Mouse (Mus musculus): ENCODE data around the gene Cby1. TPM values are rescaled to one million over a fixed set of nuclear protein-coding genes. Genes with fewer than 3 reads are reported as not detected.

Gene Cby1
- polyA plus RNA-seq, 1 experiment from 2014 or later = 36.0 TPM

DNA sequence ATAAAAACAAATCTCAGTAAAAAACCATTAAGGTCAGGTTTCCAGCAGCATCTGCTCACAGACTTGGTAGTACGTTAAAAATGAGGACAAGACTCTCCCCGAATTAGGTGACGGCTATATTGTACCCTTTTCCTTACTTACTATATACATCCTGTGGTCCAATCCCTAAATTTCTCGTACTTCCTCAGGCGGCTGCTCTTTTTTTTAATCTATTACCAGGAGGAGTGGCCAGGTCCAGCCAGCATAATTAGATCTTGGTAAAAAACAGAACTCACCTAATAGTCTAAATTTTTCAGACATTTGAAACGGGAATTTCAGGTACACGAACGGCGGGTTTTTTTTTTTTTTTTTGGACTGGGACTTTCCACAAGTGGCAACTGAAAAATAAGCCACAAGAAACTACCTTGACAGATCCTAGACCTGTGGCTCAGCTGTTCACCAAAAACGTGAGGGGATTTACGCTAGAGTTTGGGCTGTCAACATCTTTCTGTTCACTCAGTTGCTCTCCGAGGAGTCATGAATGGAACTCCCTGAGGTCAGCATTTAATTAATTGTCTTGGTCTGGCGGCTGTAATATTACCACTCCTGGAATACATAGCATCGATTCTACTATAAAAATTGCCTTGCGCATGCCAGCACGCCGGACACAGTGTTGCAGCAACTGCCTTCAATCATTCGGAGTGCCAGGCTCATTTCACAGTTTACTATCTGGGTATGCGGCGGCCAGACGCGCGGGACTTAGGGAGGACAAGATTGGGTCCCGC is 30.8 kb downstream of the Cby1 start:
- no peak overlapping the region for H3K9ac ChIP-seq (ENCODE audit: low read length)
- peak overlapping the region; percentile 80 for H3K4me3 ChIP-seq (ENCODE audit: low read depth, low read length)
- no peak overlapping the region for H3K27ac ChIP-seq (ENCODE audit: low read depth)
- DNase-seq (ENCODE audit: low spot score) (no peak), ATAC-seq (replicated peaks; ENCODE audit: low FRiP score, low TSS enrichment, low read depth) (no peak)
- no peaks in the 10 kb centered on the region for H3K9me3 ChIP-seq (ENCODE audit: control insufficient read depth, low read length)
- H3K27me3 ChIP-seq (replicated peaks; ENCODE audit: control insufficient read depth, insufficient read depth, low read length) = no peaks in the 10 kb centered on the region
- peaks cover 10% of the 10 kb centered on the region; the same call in 1 of the 2 replicates for H3K36me3 ChIP-seq (ENCODE audit: control insufficient read depth, insufficient read depth, low read length)
- WGBS = 12% methylated on average over 24 of the region's 24 CpGs
- peaks cover 35% of the 10 kb centered on the region for H3K4me1 ChIP-seq (replicated peaks; ENCODE audit: control insufficient read depth, insufficient read depth, low read length)
- H3K4me2 ChIP-seq (ENCODE audit: low read length) = peak overlapping the region; percentile 98

DNA sequence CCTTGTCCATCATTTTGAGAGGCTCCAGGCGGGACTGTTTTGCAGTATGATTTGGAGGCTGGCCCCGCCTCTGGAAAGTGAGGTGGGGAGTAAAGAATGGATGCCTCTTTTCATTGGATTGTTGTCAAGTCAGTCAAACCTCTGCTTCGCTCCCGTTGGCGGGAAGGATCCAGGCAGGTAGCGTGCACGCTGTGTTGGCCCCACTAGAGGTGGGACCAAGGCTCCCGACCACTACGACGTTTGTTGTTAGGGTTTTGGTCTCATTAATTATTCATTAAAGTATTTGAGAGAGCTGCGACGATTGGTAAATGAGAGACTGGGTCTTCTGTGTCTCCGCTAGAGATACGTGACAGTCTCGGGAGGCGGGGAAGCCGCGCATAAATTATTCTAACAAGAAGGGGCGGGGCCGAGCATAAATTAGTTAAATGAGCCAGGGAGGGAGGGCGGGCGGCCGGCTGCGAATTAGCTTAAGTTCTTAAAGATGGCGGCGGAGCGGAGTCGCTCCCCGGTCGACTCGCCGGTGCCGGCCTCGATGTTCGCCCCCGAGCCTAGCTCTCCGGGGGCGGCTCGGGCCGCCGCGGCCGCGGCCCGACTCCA is 31.5 kb downstream of the Cby1 start, which contains the start of gene Gtpbp1:
TSS of gene Gtpbp1 (plus strand) at position 420 of the 597 bp plus-strand sequence.
- Histone ChIP-seq H3K36me3 (ENCODE audit: control insufficient read depth, insufficient read depth, low read length) (peaks cover 16% of the 10 kb centered on the region), H3K9ac (ENCODE audit: low read length) (peak within 1 kb of the TSS; percentile 88), H3K9me3 (ENCODE audit: control insufficient read depth, low read length) (no peaks in the 10 kb centered on the region), H3K4me1 (replicated peaks; ENCODE audit: control insufficient read depth, insufficient read depth, low read length) (peaks cover 28% of the 10 kb centered on the region), H3K27me3 (replicated peaks; ENCODE audit: control insufficient read depth, insufficient read depth, low read length) (no peaks in the 10 kb centered on the region), H3K4me2 (ENCODE audit: low read length) (peak within 1 kb of the TSS; percentile 98), H3K27ac (ENCODE audit: low read depth) (peak within 1 kb of the TSS; percentile 73), H3K4me3 (ENCODE audit: low read depth, low read length) (peak within 1 kb of the TSS; percentile 80)
- WGBS = under 1% methylated on average over 45 of the region's 45 CpGs
- ATAC-seq (replicated peaks; ENCODE audit: low FRiP score, low TSS enrichment, low read depth) (peak; percentile 96), DNase-seq (ENCODE audit: low spot score) (peak; percentile 93)

DNA sequence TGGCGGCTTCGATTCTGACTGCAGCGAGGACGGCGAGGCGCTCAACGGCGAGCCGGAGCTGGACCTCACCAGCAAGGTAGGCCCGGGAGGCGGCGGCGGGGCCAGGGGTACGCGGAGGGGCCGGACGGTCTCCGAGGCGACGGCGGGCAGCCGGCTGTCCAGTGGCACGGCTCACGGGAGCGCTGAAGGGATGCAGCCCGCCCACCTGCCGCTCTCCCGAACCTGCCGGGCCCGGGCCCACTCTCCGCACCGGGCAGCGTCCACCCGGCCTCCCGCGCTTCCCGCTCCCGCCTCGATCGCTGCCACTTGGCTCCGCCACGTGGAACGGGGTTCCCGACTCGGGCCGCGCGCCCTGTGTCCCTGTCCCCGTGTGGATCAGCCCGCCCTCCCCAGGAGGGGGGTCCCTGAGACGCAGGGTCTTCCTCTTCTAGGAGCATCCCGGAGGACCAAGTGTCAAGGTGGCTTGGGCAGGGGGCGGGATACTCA is 32.1 kb downstream of the Cby1 start:
- Histone ChIP-seq H3K9me3 (ENCODE audit: control insufficient read depth, low read length) (no peaks in the 10 kb centered on the region), H3K27ac (ENCODE audit: low read depth) (peak overlapping the region; percentile 73), H3K4me3 (ENCODE audit: low read depth, low read length) (peak overlapping the region; percentile 80), H3K9ac (ENCODE audit: low read length) (peak overlapping the region; percentile 88), H3K36me3 (ENCODE audit: control insufficient read depth, insufficient read depth, low read length) (peaks cover 18% of the 10 kb centered on the region), H3K4me1 (replicated peaks; ENCODE audit: control insufficient read depth, insufficient read depth, low read length) (peaks cover 23% of the 10 kb centered on the region), H3K4me2 (ENCODE audit: low read length) (peak overlapping the region; percentile 98), H3K27me3 (replicated peaks; ENCODE audit: control insufficient read depth, insufficient read depth, low read length) (no peaks in the 10 kb centered on the region)
- DNase-seq (ENCODE audit: low spot score) (no peak), ATAC-seq (replicated peaks; ENCODE audit: low FRiP score, low TSS enrichment, low read depth) (peak; percentile 21)
- under 1% methylated on average over 51 of the region's 53 CpGs for WGBS

DNA sequence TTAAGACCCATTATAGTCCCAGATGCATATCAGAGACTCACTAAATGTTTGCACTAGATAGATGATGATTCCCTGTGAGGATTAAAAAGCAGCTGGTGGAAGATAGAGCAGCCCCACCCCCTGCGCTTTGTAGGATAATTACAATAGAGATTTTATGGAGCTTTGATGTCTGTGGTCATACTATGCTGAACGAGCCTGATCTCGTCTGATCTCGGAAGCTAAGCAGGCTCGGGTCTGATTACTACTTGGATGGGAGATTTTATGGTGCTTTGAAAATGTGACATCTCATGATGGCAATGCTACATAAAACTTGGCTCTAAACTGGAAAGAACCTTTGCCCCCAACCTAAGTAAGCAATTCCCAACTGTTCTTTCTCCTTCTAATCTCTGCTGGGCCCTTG is 33.3 kb downstream of the Cby1 start:
- Histone ChIP-seq H3K36me3 (ENCODE audit: control insufficient read depth, insufficient read depth, low read length) (peaks cover 26% of the 10 kb centered on the region), H3K9me3 (ENCODE audit: control insufficient read depth, low read length) (no peaks in the 10 kb centered on the region), H3K4me3 (ENCODE audit: low read depth, low read length) (no peak overlapping the region), H3K4me2 (ENCODE audit: low read length) (peak overlapping the region; percentile 98), H3K27ac (ENCODE audit: low read depth) (no peak overlapping the region), H3K4me1 (replicated peaks; ENCODE audit: control insufficient read depth, insufficient read depth, low read length) (peaks cover 22% of the 10 kb centered on the region), H3K27me3 (replicated peaks; ENCODE audit: control insufficient read depth, insufficient read depth, low read length) (no peaks in the 10 kb centered on the region), H3K9ac (ENCODE audit: low read length) (no peak overlapping the region)
- no peak for ATAC-seq (replicated peaks; ENCODE audit: low FRiP score, low TSS enrichment, low read depth)
- 74% methylated on average over 5 of the region's 5 CpGs for WGBS
- DNase-seq (ENCODE audit: low spot score) = no peak

DNA sequence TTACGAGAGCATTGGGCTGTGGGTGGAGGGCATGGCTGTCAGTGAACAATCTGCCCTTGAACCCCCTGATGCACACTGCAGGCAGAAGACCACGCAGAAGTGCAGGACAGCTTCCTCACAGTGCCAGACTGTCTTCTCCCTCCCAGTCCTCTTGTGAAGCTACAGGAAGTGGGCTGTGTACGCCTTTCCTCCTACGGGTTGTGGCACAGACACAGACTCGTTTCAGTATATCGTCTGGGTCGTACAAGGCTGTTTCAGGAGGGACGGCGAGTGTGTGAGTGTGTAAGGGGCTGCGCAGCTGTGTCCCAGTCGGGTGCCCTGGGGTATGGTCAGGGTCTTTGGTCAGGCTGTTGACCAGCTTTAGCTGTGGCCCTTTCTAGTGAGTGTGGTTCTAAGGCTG is 34.7 kb downstream of the Cby1 start:
- peaks cover 26% of the 10 kb centered on the region for H3K36me3 ChIP-seq (ENCODE audit: control insufficient read depth, insufficient read depth, low read length)
- peaks cover 17% of the 10 kb centered on the region for H3K4me1 ChIP-seq (replicated peaks; ENCODE audit: control insufficient read depth, insufficient read depth, low read length)
- no peaks in the 10 kb centered on the region for H3K27me3 ChIP-seq (replicated peaks; ENCODE audit: control insufficient read depth, insufficient read depth, low read length)
- no peak overlapping the region for H3K9ac ChIP-seq (ENCODE audit: low read length)
- H3K9me3 ChIP-seq (ENCODE audit: control insufficient read depth, low read length) = no peaks in the 10 kb centered on the region
- DNase-seq (ENCODE audit: low spot score) (no peak), ATAC-seq (replicated peaks; ENCODE audit: low FRiP score, low TSS enrichment, low read depth) (no peak)
- no peak overlapping the region for H3K27ac ChIP-seq (ENCODE audit: low read depth)
- no peak overlapping the region for H3K4me3 ChIP-seq (ENCODE audit: low read depth, low read length)
- no peak overlapping the region for H3K4me2 ChIP-seq (ENCODE audit: low read length)
- 61% methylated on average over 11 of the region's 11 CpGs for WGBS

DNA sequence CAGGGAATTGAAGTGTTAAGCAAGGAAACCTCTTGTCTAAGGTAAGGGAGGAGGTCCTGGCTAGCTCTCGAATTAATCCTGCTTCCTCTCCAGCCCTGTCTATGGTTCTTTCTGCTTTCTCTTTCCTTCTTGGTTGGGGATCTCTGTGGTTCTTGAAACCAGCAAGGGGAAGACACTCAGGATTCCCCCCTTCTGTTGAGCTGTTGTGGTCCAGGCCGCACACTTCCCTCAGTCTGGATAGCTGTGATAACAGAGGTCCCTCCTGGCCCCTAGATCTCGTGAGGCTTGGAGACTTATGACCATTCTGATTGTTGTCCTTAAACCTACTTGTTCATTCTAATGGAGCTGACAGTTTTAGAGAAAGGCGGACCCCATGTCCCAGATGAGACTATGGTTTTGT is 35.5 kb downstream of the Cby1 start:
- Histone ChIP-seq H3K4me1 (replicated peaks; ENCODE audit: control insufficient read depth, insufficient read depth, low read length) (peaks cover 17% of the 10 kb centered on the region), H3K27me3 (replicated peaks; ENCODE audit: control insufficient read depth, insufficient read depth, low read length) (no peaks in the 10 kb centered on the region), H3K9ac (ENCODE audit: low read length) (no peak overlapping the region), H3K9me3 (ENCODE audit: control insufficient read depth, low read length) (no peaks in the 10 kb centered on the region), H3K36me3 (ENCODE audit: control insufficient read depth, insufficient read depth, low read length) (peaks cover 26% of the 10 kb centered on the region), H3K27ac (ENCODE audit: low read depth) (no peak overlapping the region), H3K4me3 (ENCODE audit: low read depth, low read length) (no peak overlapping the region), H3K4me2 (ENCODE audit: low read length) (no peak overlapping the region)
- DNase-seq (ENCODE audit: low spot score) (no peak), ATAC-seq (replicated peaks; ENCODE audit: low FRiP score, low TSS enrichment, low read depth) (no peak)
- WGBS = 89% methylated on average over 4 of the region's 4 CpGs

DNA sequence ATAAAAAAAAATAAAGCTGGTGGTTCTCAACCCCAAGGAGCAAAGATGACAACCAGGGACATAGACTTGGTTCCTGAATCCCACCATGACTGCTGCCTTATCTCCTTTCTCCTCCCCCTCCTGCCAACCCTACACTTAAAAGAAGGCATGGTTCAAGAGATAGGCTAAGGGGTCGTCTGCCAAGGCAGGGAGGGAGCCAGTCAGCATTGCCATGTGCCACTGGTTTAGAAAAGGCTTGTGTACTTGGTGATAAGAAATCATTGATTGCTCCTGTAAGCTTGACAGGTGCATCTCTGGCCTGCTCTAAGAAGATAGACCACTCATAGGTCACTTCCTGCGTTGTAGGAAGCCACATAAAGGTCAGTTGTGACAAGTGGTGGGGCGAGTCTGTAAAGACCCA is 36.5 kb downstream of the Cby1 start:
- ATAC-seq (replicated peaks; ENCODE audit: low FRiP score, low TSS enrichment, low read depth) = no peak
- Histone ChIP-seq H3K36me3 (ENCODE audit: control insufficient read depth, insufficient read depth, low read length) (peaks cover 26% of the 10 kb centered on the region), H3K4me1 (replicated peaks; ENCODE audit: control insufficient read depth, insufficient read depth, low read length) (peaks cover 17% of the 10 kb centered on the region), H3K4me2 (ENCODE audit: low read length) (no peak overlapping the region), H3K9me3 (ENCODE audit: control insufficient read depth, low read length) (no peaks in the 10 kb centered on the region), H3K4me3 (ENCODE audit: low read depth, low read length) (no peak overlapping the region), H3K9ac (ENCODE audit: low read length) (no peak overlapping the region), H3K27me3 (replicated peaks; ENCODE audit: control insufficient read depth, insufficient read depth, low read length) (no peaks in the 10 kb centered on the region), H3K27ac (ENCODE audit: low read depth) (no peak overlapping the region)
- no peak for DNase-seq (ENCODE audit: low spot score)
- WGBS = 42% methylated on average over 3 of the region's 3 CpGs

DNA sequence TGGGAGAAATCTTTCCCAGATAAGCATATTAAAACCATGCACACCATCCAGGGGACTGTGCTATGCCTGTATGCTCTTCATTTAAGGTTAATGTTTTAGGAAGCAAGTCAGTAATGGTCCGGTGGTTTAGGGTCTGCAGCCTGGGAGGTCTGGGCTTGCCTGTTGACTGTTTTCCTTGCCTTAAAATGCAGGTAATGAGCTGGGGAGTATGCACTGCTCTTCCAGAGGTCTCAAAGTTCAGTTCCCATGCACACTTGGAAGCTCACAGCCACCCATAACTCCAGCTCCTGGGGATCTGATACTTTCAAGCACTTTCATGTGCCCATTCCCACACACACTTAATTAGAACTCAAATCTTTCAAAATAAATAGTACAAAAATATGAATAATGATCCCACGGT is 37.5 kb downstream of the Cby1 start:
- Histone ChIP-seq H3K9me3 (ENCODE audit: control insufficient read depth, low read length) (no peaks in the 10 kb centered on the region), H3K4me2 (ENCODE audit: low read length) (no peak overlapping the region), H3K9ac (ENCODE audit: low read length) (no peak overlapping the region), H3K27ac (ENCODE audit: low read depth) (no peak overlapping the region), H3K4me3 (ENCODE audit: low read depth, low read length) (no peak overlapping the region), H3K36me3 (ENCODE audit: control insufficient read depth, insufficient read depth, low read length) (peaks cover 26% of the 10 kb centered on the region), H3K27me3 (replicated peaks; ENCODE audit: control insufficient read depth, insufficient read depth, low read length) (no peaks in the 10 kb centered on the region), H3K4me1 (replicated peaks; ENCODE audit: control insufficient read depth, insufficient read depth, low read length) (peaks cover 17% of the 10 kb centered on the region)
- WGBS = 96% methylated on average over 2 of the region's 2 CpGs
- ATAC-seq (replicated peaks; ENCODE audit: low FRiP score, low TSS enrichment, low read depth) = no peak
- DNase-seq (ENCODE audit: low spot score) = no peak
